Mouse (Mus musculus) cortical plate, adult 2 months (tissue): ENCODE data around the gene Slamf6.

Experiments
- CTCF ChIP-seq: fragments of 200-500 bp; IDR thresholded peaks from 2 replicates; pipeline ENCODE4 v1.5.1; 2011; ENCODE audit warnings: mild to moderate bottlenecking, control low read depth, low read length; ENCODE audit not compliant: insufficient read depth; ENCODE audit errors: extremely low read depth
- POLR2A ChIP-seq: fragments of 200-500 bp; IDR thresholded peaks from 2 replicates; pipeline ENCODE4 v1.6.1; 2011; ENCODE audit warnings: mild to moderate bottlenecking, low read length, control low read depth; ENCODE audit not compliant: insufficient read depth; ENCODE audit errors: extremely low read depth

- TF ChIP-seq POLR2A = no peak
- TF ChIP-seq CTCF = no peak
Observed at GRCm38 (mm10) chr1:171977891-171978290, 60.6 kb downstream of the Slamf6 start.
